Comparison of ENCODE assay signal across 21 mouse cellular contexts in the genomic region with DNA sequence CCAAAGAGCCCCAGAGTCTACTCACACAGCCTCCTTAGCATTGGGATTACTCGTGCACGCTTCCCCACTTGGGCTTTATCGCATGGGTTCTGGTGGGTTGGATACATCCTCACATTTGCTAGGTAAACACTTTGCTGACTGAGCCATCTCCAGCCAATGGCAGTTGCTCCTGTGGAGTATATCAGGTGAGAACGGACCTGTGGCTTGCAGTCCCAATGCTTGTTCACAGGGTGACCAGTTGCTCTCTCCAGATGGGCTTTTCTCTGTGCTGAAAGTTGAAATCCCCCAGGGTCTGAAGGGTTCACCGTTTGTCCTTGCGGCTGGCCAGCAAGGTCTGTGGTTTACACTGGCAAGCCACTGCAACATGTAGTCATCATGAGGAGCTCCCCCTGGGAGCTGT.
DNase-seq lines count a peak whose midpoint lies in the region; ATAC-seq lines count a peak whose summit lies in the region.
"Had no signal": no experiment of that assay in that cellular context is flagged by ENCODE, and none has a peak within 500 bp of the region (broad histone marks: within the 10 kb centered on the region; RNA-seq: fewer than 3 reads in every experiment).

No protein-coding gene starts in this region.

- ATAC-seq in forebrain, embryonic 11.5 days (replicated peaks; ENCODE audit: low FRiP score), result no peak
- ATAC-seq in forebrain, embryonic 12.5 days (ENCODE audit: low FRiP score), result no peak
- no peak for ATAC-seq in liver, embryonic 11.5 days (replicated peaks; ENCODE audit: low FRiP score)
- ATAC-seq: activated CD4-positive, CD25-positive, alpha-beta regulatory T cell, adult 4 months; forebrain, embryonic 15.5 days; intestine, embryonic 15.5 days; Patski had no signal

- no peaks in the 10 kb centered on the region; the same call in 1 of the 2 replicates for H3K27me3 ChIP-seq in forebrain, embryonic 11.5 days (ENCODE audit: control insufficient read depth, insufficient read depth, low read length)
- H3K27me3 ChIP-seq in forebrain, embryonic 12.5 days, result no peaks in the 10 kb centered on the region
- H3K27me3 ChIP-seq in liver, embryonic 11.5 days (replicated peaks; ENCODE audit: control insufficient read depth, insufficient read depth, low read length), result no peaks in the 10 kb centered on the region
- H3K27me3 ChIP-seq: CH12.LX; forebrain, embryonic 15.5 days; heart, embryonic 13.5 days; intestine, embryonic 15.5 days; Patski had no signal

- no peak overlapping the region for H3K9ac ChIP-seq in forebrain, embryonic 11.5 days (ENCODE audit: low read length)
- no peak overlapping the region for H3K9ac ChIP-seq in forebrain, embryonic 12.5 days
- H3K9ac ChIP-seq in liver, embryonic 11.5 days (ENCODE audit: low read depth, low read length), result no peak overlapping the region
- H3K9ac ChIP-seq: forebrain, embryonic 15.5 days; heart, embryonic 13.5 days; hindbrain, embryonic 14.5 days; intestine, embryonic 15.5 days had no signal

- peaks cover 3% of the 10 kb centered on the region; the same call in 1 of the 2 replicates for H3K4me1 ChIP-seq in forebrain, embryonic 11.5 days (replicated peaks; ENCODE audit: control insufficient read depth, insufficient read depth, low read length)
- peaks cover 15% of the 10 kb centered on the region for H3K4me1 ChIP-seq in forebrain, embryonic 12.5 days
- no peaks in the 10 kb centered on the region for H3K4me1 ChIP-seq in liver, embryonic 11.5 days (replicated peaks; ENCODE audit: control insufficient read depth, insufficient read depth, low read length)
- H3K4me1 ChIP-seq: forebrain, embryonic 15.5 days; intestine, embryonic 15.5 days had no signal

- no peak overlapping the region for H3K27ac ChIP-seq in forebrain, embryonic 11.5 days (ENCODE audit: low read depth, low read length)
- no peak overlapping the region for H3K27ac ChIP-seq in forebrain, embryonic 12.5 days
- no peak overlapping the region for H3K27ac ChIP-seq in liver, embryonic 11.5 days (ENCODE audit: low read depth, low read length)
- H3K27ac ChIP-seq: forebrain, embryonic 15.5 days; heart, embryonic 13.5 days; hindbrain, embryonic 14.5 days; intestine, embryonic 15.5 days had no signal

- no peaks in the 10 kb centered on the region for H3K36me3 ChIP-seq in forebrain, embryonic 11.5 days (ENCODE audit: control insufficient read depth, insufficient read depth, low read length)
- H3K36me3 ChIP-seq in forebrain, embryonic 12.5 days (replicated peaks), result no peaks in the 10 kb centered on the region
- H3K36me3 ChIP-seq in liver, embryonic 11.5 days (ENCODE audit: control insufficient read depth, insufficient read depth, low read length), result no peaks in the 10 kb centered on the region
- H3K36me3 ChIP-seq: forebrain, embryonic 15.5 days; heart, embryonic 13.5 days; intestine, embryonic 15.5 days had no signal

- WGBS in forebrain, embryonic 11.5 days, result 92% methylated on average over 6 of the region's 6 CpGs
- 92% methylated on average over 6 of the region's 6 CpGs for WGBS in forebrain, embryonic 12.5 days
- 82% methylated on average over 6 of the region's 6 CpGs for WGBS in liver, embryonic 11.5 days

- no peak overlapping the region for H3K4me3 ChIP-seq in forebrain, embryonic 11.5 days (ENCODE audit: low read depth, low read length)
- H3K4me3 ChIP-seq in forebrain, embryonic 12.5 days (replicated peaks), result no peak overlapping the region
- H3K4me3 ChIP-seq in liver, embryonic 11.5 days (ENCODE audit: low read depth, low read length), result no peak overlapping the region
- H3K4me3 ChIP-seq: forebrain, embryonic 15.5 days; heart, embryonic 13.5 days; intestine, embryonic 15.5 days had no signal

- no peaks in the 10 kb centered on the region for H3K9me3 ChIP-seq in forebrain, embryonic 11.5 days (ENCODE audit: control insufficient read depth, low read length)
- H3K9me3 ChIP-seq in forebrain, embryonic 12.5 days, result no peaks in the 10 kb centered on the region
- no peaks in the 10 kb centered on the region for H3K9me3 ChIP-seq in liver, embryonic 11.5 days (ENCODE audit: control insufficient read depth, low read length)
- H3K9me3 ChIP-seq: forebrain, embryonic 15.5 days; heart, embryonic 13.5 days; intestine, embryonic 15.5 days had no signal

- peak; percentile 25 for DNase-seq in forebrain, embryonic 11.5 days (ENCODE audit: low spot score)
- DNase-seq in liver, embryonic 11.5 days (ENCODE audit: low spot score), result peak; percentile 11
- DNase-seq in liver, result no peak
- peak; percentile 32 for DNase-seq in testis, postnatal 10 days (ENCODE audit: low spot score)
- no peak for DNase-seq in testis, postnatal 14 days (ENCODE audit: low spot score)
- DNase-seq in adrenal gland, adult 18-20 months (ENCODE audit: low spot score in 2 of 2), result no peak
- DNase-seq: adrenal gland, adult 2 months; adrenal gland, postnatal 25 days; cerebellum, adult 18-20 months; cerebellum, adult 9-11 months; cerebellum, postnatal 36 days; gastrocnemius, postnatal 10 days; heart, postnatal 4 days had no signal

- H3K4me2 ChIP-seq in forebrain, embryonic 11.5 days (ENCODE audit: low read depth, low read length, severe bottlenecking), result no peak overlapping the region
- H3K4me2 ChIP-seq in forebrain, embryonic 12.5 days, result no peak overlapping the region
- no peak overlapping the region for H3K4me2 ChIP-seq in liver, embryonic 11.5 days
- H3K4me2 ChIP-seq: forebrain, embryonic 15.5 days; heart, embryonic 13.5 days; hindbrain, embryonic 14.5 days; intestine, embryonic 15.5 days had no signal

Comparison
In these comparisons a context has a peak if more than half of its experiments do, and no peak if none do; other contexts are left out.
1. DNase-seq: peak in forebrain, embryonic 11.5 days (single experiment), liver, embryonic 11.5 days (single experiment) and testis, postnatal 10 days (single experiment); none in liver (single experiment), testis, postnatal 14 days (single experiment) and adrenal gland, adult 18-20 months (0 of 2).